Mouse (Mus musculus): ENCODE data around the gene Arhgap24. TPM values are rescaled to one million over a fixed set of nuclear protein-coding genes. Genes with fewer than 3 reads are reported as not detected.

Gene Arhgap24
- total RNA-seq, 2 experiments from 2014 or later: 7.0 to 7.4 TPM

- intact Hi-C loops (cut with DNase I): no loop called here
Observed at GRCm38 (mm10) chr5:102643820-102644219, 162.6 kb downstream of the Arhgap24 start.

GRCm38 (mm10) chr5:102659061-102659460, 177.9 kb downstream of the Arhgap24 start:
- intact Hi-C loops (cut with DNase I): no loop called here
- no peak for DNase-seq (ENCODE audit: extremely low spot score in 1 of 2, low spot score in 2 of 2)

More at GRCm38 (mm10) chr5:102643820-102644219, 162.6 kb downstream of the Arhgap24 start:
- DNase-seq (ENCODE audit: extremely low spot score in 1 of 2, low spot score in 2 of 2): no peak

- no peak for DNase-seq (ENCODE audit: extremely low spot score in 1 of 2, low spot score in 2 of 2)
- intact Hi-C loops (cut with DNase I): no loop called here
Observed at GRCm38 (mm10) chr5:102664988-102665726, 184.0 kb downstream of the Arhgap24 start.

GRCm38 (mm10) chr5:102666886-102667285, 185.7 kb downstream of the Arhgap24 start:
- no peak for DNase-seq (ENCODE audit: extremely low spot score in 1 of 2, low spot score in 2 of 2)
- intact Hi-C loops (cut with DNase I): no loop called here

GRCm38 (mm10) chr5:102667754-102668575, 186.8 kb downstream of the Arhgap24 start:
- intact Hi-C loops (cut with DNase I): no loop called here
- no peak for DNase-seq (ENCODE audit: extremely low spot score in 1 of 2, low spot score in 2 of 2)

- intact Hi-C loops (cut with DNase I): no loop called here
- no peak for DNase-seq (ENCODE audit: extremely low spot score in 1 of 2, low spot score in 2 of 2)
Observed at GRCm38 (mm10) chr5:102670206-102670605, 189.0 kb downstream of the Arhgap24 start.

- DNase-seq (ENCODE audit: extremely low spot score in 1 of 2, low spot score in 2 of 2): no peak
- intact Hi-C loops (cut with DNase I): no loop called here
Observed at GRCm38 (mm10) chr5:102670731-102671345, 189.6 kb downstream of the Arhgap24 start.

GRCm38 (mm10) chr5:102675326-102675725, 194.1 kb downstream of the Arhgap24 start:
- DNase-seq (ENCODE audit: extremely low spot score in 1 of 2, low spot score in 2 of 2): no peak
- intact Hi-C loops (cut with DNase I): no loop called here

GRCm38 (mm10) chr5:102677176-102677575, 196.0 kb downstream of the Arhgap24 start:
- intact Hi-C loops (cut with DNase I): no loop called here
- no peak for DNase-seq (ENCODE audit: extremely low spot score in 1 of 2, low spot score in 2 of 2)

GRCm38 (mm10) chr5:102687673-102688072, 206.5 kb downstream of the Arhgap24 start:
- DNase-seq (ENCODE audit: extremely low spot score in 1 of 2, low spot score in 2 of 2): no peak
- intact Hi-C loops (cut with DNase I): no loop called here

- peak; percentile 51 to 76 for DNase-seq (ENCODE audit: extremely low spot score in 1 of 2, low spot score in 2 of 2)
- intact Hi-C loops (cut with DNase I): loop anchor here (5.0 to 10.0 kb wide), 3 partner anchors 268 to 545 kb away; no protein-coding TSS in a partner anchor
Observed at GRCm38 (mm10) chr5:102692487-102692886, 211.3 kb downstream of the Arhgap24 start.

- intact Hi-C loops (cut with DNase I): loop anchor here (5.0 to 10.0 kb wide), 3 partner anchors 268 to 546 kb away; no protein-coding TSS in a partner anchor
- no peak for DNase-seq (ENCODE audit: extremely low spot score in 1 of 2, low spot score in 2 of 2)
Observed at GRCm38 (mm10) chr5:102693192-102693591, 212.0 kb downstream of the Arhgap24 start.

- intact Hi-C loops (cut with DNase I): loop anchor here (5.0 to 10.0 kb wide), 3 partner anchors 269 to 547 kb away; no protein-coding TSS in a partner anchor
- DNase-seq (ENCODE audit: extremely low spot score in 1 of 2, low spot score in 2 of 2): no peak
Observed at GRCm38 (mm10) chr5:102693871-102694270, 212.7 kb downstream of the Arhgap24 start.

GRCm38 (mm10) chr5:102697784-102698183, 216.6 kb downstream of the Arhgap24 start:
- intact Hi-C loops (cut with DNase I): loop anchor here (10.0 kb wide), 1 partner anchor 273 kb away; no protein-coding TSS in a partner anchor

GRCm38 (mm10) chr5:102698396-102698795, 217.2 kb downstream of the Arhgap24 start:
- intact Hi-C loops (cut with DNase I): loop anchor here (10.0 kb wide), 1 partner anchor 274 kb away; no protein-coding TSS in a partner anchor
- DNase-seq (ENCODE audit: extremely low spot score in 1 of 2, low spot score in 2 of 2): peak in 1 of 2 experiments; percentile 16

More at GRCm38 (mm10) chr5:102697784-102698183, 216.6 kb downstream of the Arhgap24 start:
- no peak for DNase-seq (ENCODE audit: extremely low spot score in 1 of 2, low spot score in 2 of 2)

GRCm38 (mm10) chr5:102698891-102699290, 217.7 kb downstream of the Arhgap24 start:
- intact Hi-C loops (cut with DNase I): loop anchor here (10.0 kb wide), 1 partner anchor 274 kb away; no protein-coding TSS in a partner anchor

GRCm38 (mm10) chr5:102702581-102702980, 221.4 kb downstream of the Arhgap24 start:
- no peak for DNase-seq (ENCODE audit: extremely low spot score in 1 of 2, low spot score in 2 of 2)
- intact Hi-C loops (cut with DNase I): loop anchor here (5.0 kb wide), 2 partner anchors 170 to 240 kb away; no protein-coding TSS in a partner anchor

More at GRCm38 (mm10) chr5:102698891-102699290, 217.7 kb downstream of the Arhgap24 start:
- no peak for DNase-seq (ENCODE audit: extremely low spot score in 1 of 2, low spot score in 2 of 2)

- intact Hi-C loops (cut with DNase I): loop anchor here (5.0 kb wide), 2 partner anchors 169 to 239 kb away; no protein-coding TSS in a partner anchor
- peak; percentile 50 to 73 for DNase-seq (ENCODE audit: extremely low spot score in 1 of 2, low spot score in 2 of 2)
Observed at GRCm38 (mm10) chr5:102703325-102704099, 222.3 kb downstream of the Arhgap24 start.
